Mouse (Mus musculus) ES-E14 (cell line): ENCODE measurements around the gene Nphs1.

Source experiments
- HCFC1 ChIP-seq: IDR thresholded peaks from 2 replicates; pipeline ENCODE4 v1.6.1; 2012; ENCODE audit warnings: low read length, inconsistent platforms, borderline replicate concordance; ENCODE audit not compliant: insufficient read depth
- ZNF384 ChIP-seq: IDR thresholded peaks from 2 replicates; pipeline ENCODE4 v1.6.1; 2012; ENCODE audit warnings: low read depth, low read length, inconsistent platforms

DNA sequence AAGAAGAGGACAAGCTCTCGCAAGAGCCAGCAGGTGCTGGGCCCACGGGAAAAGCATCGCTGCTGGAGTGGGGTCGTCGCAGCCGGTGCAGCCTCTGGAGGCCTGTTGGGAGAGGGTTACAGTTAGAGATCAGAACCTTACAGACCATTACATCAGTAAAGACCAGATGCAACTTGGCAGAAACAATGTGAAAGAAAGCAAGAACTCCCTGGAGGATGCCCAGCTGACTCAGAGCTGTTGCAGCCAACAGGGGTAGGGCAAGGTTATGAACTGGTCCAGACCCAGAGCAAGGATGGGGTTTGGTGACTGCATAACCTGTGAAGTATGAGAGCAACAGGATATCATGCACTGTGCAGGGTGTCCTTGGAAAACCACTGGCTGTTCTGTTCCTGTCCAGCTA is 66.4 kb downstream of the Nphs1 start:
- TF ChIP-seq ZNF384 = no peak
- no peak for TF ChIP-seq HCFC1
